Mouse (Mus musculus): Measurements from ENCODE around the gene Spon1. TPM values are rescaled to one million over a fixed set of nuclear protein-coding genes. Genes with fewer than 3 reads are reported as not detected.

Gene Spon1
- polyA plus RNA-seq (2014; fragmentation: Nextera tagmentation; extraction: Ambion mirVana), result 76.2 and 79.7 TPM in 2 replicates

DNA sequence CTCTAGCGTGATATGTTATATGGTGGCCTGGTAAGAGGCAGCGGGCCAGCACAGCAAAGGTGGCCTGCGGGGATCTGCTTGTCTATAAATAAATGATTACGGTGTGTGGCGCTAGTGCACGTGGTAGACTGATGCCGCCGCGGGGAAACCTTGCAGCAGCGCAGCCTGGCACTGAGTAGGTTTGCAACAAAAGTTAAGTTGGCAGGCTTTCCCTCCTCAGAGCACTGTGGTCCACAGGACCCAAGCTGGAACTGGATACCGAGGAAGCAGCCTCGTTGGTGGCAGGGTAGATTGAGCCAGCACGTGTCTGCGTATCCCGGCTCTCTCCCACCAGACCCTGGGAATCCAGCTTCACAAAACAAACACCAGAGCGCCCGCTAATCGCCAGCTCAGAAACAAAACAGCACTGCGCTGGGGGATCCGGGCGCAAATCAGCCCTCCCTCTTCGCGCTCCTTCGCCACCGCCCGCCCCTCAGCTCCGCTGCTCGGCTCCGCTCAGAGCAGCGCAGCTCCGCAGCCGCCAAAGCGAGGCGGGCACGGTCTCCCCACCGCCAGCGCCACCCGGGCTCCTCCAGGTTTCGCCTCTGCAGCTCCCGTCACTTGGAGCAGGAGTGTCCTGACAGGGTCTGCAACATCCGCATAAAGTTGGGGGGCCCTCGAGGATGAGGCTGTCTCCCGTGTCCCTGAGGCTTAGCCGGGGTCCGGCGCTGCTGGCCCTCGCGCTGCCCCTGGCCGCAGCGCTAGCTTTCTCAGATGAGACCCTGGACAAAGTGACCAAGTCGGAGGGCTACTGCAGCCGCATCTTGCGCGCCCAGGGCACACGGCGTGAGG is at the start of gene Spon1:
Gene Spon1, plus strand, starts transcription at position 332 of the 831 bp plus-strand sequence.
- Histone ChIP-seq H3K36me3 (ENCODE audit: control insufficient read depth, insufficient read depth, low read length) (0 out of 2 replicates have a peak, but pooled peaks cover 2% of the 10 kb centered on the region), H3K4me2 (ENCODE audit: low read length) (peak within 1 kb of the TSS; percentile 84), H3K27me3 (ENCODE audit: control insufficient read depth, insufficient read depth, low read length) (no peaks in the 10 kb centered on the region), H3K9ac (ENCODE audit: low read length) (peak within 1 kb of the TSS; percentile 83), H3K4me3 (ENCODE audit: control insufficient read depth in 1 of 2, insufficient read depth in 1 of 2, low read depth in 1 of 2, low read length in 2 of 2) (peak within 1 kb of the TSS; percentile 66 to 93), H3K9me3 (ENCODE audit: control insufficient read depth, low read length) (no peaks in the 10 kb centered on the region), H3K4me1 (ENCODE audit: control insufficient read depth in 2 of 2, insufficient read depth in 2 of 2, low read length in 2 of 2) (peaks cover 24 to 45% of the 10 kb centered on the region in 2 experiments), H3K27ac (replicated peaks in 1 of 2; ENCODE audit: control insufficient read depth in 1 of 2, insufficient read depth in 1 of 2, low read depth in 2 of 2, low read length in 2 of 2) (peak within 1 kb of the TSS; percentile 68 to 88)
- peak; percentile 82 for ATAC-seq (ENCODE audit: insufficient number of reproducible peaks, insufficient read depth, low FRiP score, low read depth)
- under 1% methylated on average over 56 of the region's 56 CpGs for WGBS

DNA sequence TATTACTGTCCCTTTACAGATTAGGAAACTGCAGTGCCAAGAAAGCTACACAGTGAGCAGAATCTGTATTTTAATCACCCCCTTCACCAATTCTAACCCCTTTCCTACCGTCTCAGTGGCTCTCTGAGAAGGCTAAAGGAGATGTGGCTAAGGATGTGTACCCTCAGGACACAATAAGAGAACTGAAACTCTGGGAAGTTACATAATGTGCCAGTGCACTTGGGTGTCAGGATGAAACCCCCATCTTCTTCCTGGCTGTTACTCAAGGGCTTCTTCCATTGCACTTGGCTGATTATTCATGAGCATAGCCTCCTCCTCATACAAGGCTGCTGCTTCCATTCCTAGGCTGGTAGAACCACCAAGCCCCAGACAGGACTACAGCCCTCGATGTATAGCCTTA is 43.8 kb upstream of the Spon1 start:
- no peak overlapping the region for H3K4me3 ChIP-seq (ENCODE audit: control insufficient read depth in 1 of 2, insufficient read depth in 1 of 2, low read depth in 1 of 2, low read length in 2 of 2)
- H3K36me3 ChIP-seq (ENCODE audit: control insufficient read depth, insufficient read depth, low read length), result no peaks in the 10 kb centered on the region
- ATAC-seq (ENCODE audit: insufficient number of reproducible peaks, insufficient read depth, low FRiP score, low read depth), result no peak
- no peak overlapping the region for H3K4me2 ChIP-seq (ENCODE audit: low read length)
- H3K27me3 ChIP-seq (ENCODE audit: control insufficient read depth, insufficient read depth, low read length), result no peaks in the 10 kb centered on the region
- WGBS, result 77% methylated on average over 2 of the region's 2 CpGs
- no peaks in the 10 kb centered on the region for H3K9me3 ChIP-seq (ENCODE audit: control insufficient read depth, low read length)
- H3K9ac ChIP-seq (ENCODE audit: low read length), result no peak overlapping the region
- H3K4me1 ChIP-seq (ENCODE audit: control insufficient read depth in 2 of 2, insufficient read depth in 2 of 2, low read length in 2 of 2), result no peaks in the 10 kb centered on the region
- no peak overlapping the region for H3K27ac ChIP-seq (replicated peaks in 1 of 2; ENCODE audit: control insufficient read depth in 1 of 2, insufficient read depth in 1 of 2, low read depth in 2 of 2, low read length in 2 of 2)

DNA sequence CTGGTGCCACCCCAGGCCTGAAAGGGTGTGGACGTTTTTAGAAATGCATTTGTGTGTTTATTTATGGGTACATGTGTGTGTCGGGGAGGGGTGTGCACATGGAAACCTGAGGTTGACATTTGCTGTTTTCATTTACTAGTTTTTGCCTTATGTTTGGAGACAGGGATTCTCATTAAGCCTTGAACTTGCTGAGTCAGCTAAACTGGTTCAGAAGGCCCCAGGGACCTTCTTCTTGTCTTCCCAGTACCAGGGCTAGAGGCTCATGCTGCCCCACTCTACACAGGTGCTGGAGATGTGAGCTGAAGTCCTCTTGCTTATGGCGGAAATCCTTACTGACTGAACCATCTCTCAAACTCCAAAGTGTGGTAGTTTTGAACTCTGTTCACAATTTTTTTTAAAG is 41.9 kb upstream of the Spon1 start:
- no peaks in the 10 kb centered on the region for H3K27me3 ChIP-seq (ENCODE audit: control insufficient read depth, insufficient read depth, low read length)
- no peaks in the 10 kb centered on the region for H3K4me1 ChIP-seq (ENCODE audit: control insufficient read depth in 2 of 2, insufficient read depth in 2 of 2, low read length in 2 of 2)
- no peak overlapping the region for H3K4me2 ChIP-seq (ENCODE audit: low read length)
- no peak overlapping the region for H3K4me3 ChIP-seq (ENCODE audit: control insufficient read depth in 1 of 2, insufficient read depth in 1 of 2, low read depth in 1 of 2, low read length in 2 of 2)
- no peak for ATAC-seq (ENCODE audit: insufficient number of reproducible peaks, insufficient read depth, low FRiP score, low read depth)
- 75% methylated on average over 3 of the region's 3 CpGs for WGBS
- H3K9me3 ChIP-seq (ENCODE audit: control insufficient read depth, low read length), result no peaks in the 10 kb centered on the region
- no peak overlapping the region for H3K9ac ChIP-seq (ENCODE audit: low read length)
- H3K36me3 ChIP-seq (ENCODE audit: control insufficient read depth, insufficient read depth, low read length), result no peaks in the 10 kb centered on the region
- H3K27ac ChIP-seq (replicated peaks in 1 of 2; ENCODE audit: control insufficient read depth in 1 of 2, insufficient read depth in 1 of 2, low read depth in 2 of 2, low read length in 2 of 2), result no peak overlapping the region

DNA sequence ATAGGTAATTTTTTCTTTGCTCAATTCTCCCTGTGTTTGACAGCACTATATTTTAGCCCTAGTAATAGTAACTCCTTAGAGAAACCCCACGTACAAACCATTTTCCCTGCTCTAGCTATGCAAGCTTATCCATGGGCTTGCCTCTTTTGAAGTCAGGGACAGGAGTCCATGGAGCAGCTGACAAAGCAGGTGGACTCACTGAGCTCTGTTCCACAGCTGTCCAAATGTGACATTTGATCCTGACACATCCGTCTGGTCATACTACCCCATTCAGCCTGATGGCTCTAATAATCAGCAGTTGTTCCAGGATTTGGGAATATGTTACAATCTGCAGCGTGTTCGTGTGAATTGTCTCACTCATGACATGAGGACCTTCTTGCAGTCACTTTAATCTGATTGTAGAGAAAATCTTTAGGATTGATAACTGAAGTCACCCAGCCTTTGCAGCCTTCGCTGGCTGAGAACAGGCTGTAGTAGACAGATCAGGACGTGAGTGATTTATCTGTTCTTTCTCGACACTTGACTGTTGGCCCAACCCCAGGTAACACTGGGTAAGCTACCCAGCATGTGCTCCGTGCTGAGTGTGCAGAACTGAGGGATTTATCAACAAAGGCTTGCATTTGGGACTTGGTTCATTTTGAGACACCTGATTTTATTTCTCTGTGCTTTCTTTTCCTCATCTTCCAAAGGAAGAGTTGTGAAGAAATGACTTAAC is 37.6 kb upstream of the Spon1 start:
- H3K27ac ChIP-seq (replicated peaks in 1 of 2; ENCODE audit: control insufficient read depth in 1 of 2, insufficient read depth in 1 of 2, low read depth in 2 of 2, low read length in 2 of 2), result no peak overlapping the region
- H3K4me3 ChIP-seq (ENCODE audit: control insufficient read depth in 1 of 2, insufficient read depth in 1 of 2, low read depth in 1 of 2, low read length in 2 of 2), result no peak overlapping the region
- no peaks in the 10 kb centered on the region for H3K27me3 ChIP-seq (ENCODE audit: control insufficient read depth, insufficient read depth, low read length)
- no peaks in the 10 kb centered on the region for H3K36me3 ChIP-seq (ENCODE audit: control insufficient read depth, insufficient read depth, low read length)
- H3K9me3 ChIP-seq (ENCODE audit: control insufficient read depth, low read length), result no peaks in the 10 kb centered on the region
- H3K9ac ChIP-seq (ENCODE audit: low read length), result no peak overlapping the region
- H3K4me1 ChIP-seq (ENCODE audit: control insufficient read depth in 2 of 2, insufficient read depth in 2 of 2, low read length in 2 of 2), result no peaks in the 10 kb centered on the region
- ATAC-seq (ENCODE audit: insufficient number of reproducible peaks, insufficient read depth, low FRiP score, low read depth), result no peak
- WGBS, result 62% methylated on average over 8 of the region's 8 CpGs
- H3K4me2 ChIP-seq (ENCODE audit: low read length), result no peak overlapping the region

DNA sequence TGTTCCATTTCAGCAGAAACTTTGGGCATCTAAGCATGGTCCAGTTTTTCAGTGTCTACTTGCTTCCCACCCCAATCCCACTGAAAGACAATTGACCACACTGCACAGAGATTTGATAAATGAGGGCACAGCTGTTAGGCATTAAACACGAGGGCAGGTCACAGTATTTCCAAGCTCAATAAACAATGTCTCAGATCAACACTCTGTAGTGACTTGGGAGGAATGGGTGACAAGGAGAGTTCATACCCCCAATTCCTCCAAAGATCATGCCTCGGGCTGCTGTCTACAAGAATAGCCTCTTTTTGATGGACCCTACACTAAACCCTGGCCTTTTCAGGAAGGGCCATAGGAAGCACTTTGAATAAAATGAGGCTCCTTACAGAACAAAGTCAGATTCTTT is 36.9 kb upstream of the Spon1 start:
- no peak for ATAC-seq (ENCODE audit: insufficient number of reproducible peaks, insufficient read depth, low FRiP score, low read depth)
- no peaks in the 10 kb centered on the region for H3K36me3 ChIP-seq (ENCODE audit: control insufficient read depth, insufficient read depth, low read length)
- no peak overlapping the region for H3K4me3 ChIP-seq (ENCODE audit: control insufficient read depth in 1 of 2, insufficient read depth in 1 of 2, low read depth in 1 of 2, low read length in 2 of 2)
- H3K9ac ChIP-seq (ENCODE audit: low read length), result no peak overlapping the region
- WGBS, result 47% methylated on average over 2 of the region's 2 CpGs
- H3K4me2 ChIP-seq (ENCODE audit: low read length), result no peak overlapping the region
- no peaks in the 10 kb centered on the region for H3K9me3 ChIP-seq (ENCODE audit: control insufficient read depth, low read length)
- H3K27me3 ChIP-seq (ENCODE audit: control insufficient read depth, insufficient read depth, low read length), result no peaks in the 10 kb centered on the region
- no peak overlapping the region for H3K27ac ChIP-seq (replicated peaks in 1 of 2; ENCODE audit: control insufficient read depth in 1 of 2, insufficient read depth in 1 of 2, low read depth in 2 of 2, low read length in 2 of 2)
- no peaks in the 10 kb centered on the region for H3K4me1 ChIP-seq (ENCODE audit: control insufficient read depth in 2 of 2, insufficient read depth in 2 of 2, low read length in 2 of 2)

DNA sequence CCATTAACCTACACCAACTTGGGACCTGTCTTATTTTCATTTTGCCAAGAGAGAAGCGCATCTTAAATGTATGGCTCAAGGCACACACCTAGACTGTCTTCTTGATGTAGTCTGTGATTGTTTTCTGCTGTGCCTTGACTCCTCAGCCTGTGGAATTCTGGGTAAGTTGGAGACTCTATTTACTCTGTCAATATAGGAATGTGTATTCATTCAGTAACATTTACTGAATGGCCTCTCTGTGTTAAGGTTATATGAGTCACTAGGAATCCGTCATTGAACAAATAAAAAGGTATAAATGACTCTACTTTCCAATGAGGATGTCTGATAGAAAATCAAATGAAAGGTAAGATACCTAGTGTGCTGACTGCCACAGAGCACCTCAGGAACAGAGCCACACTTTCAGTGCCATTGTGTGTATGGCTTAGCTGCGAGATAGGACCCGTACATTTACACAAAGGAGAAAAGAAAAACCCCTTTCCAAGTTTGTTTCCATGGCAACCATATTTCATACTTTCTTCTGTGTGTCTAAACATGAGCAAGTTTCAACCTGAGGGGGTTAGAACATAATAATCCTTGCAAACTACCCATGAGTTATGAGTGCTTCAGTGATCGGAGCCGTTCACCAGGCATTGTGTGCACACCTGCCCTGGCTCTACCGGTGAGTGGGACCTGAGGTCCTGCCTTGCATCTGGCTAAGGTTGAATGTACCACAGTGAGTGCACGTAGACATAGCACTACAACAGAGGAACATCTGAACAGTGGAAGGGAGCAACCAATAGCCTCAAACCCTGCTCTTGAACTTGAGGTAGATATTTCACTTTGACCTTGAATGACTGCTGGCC is 35.2 kb upstream of the Spon1 start:
- 87% methylated on average over 8 of the region's 8 CpGs for WGBS
- H3K4me2 ChIP-seq (ENCODE audit: low read length), result no peak overlapping the region
- H3K27ac ChIP-seq (replicated peaks in 1 of 2; ENCODE audit: control insufficient read depth in 1 of 2, insufficient read depth in 1 of 2, low read depth in 2 of 2, low read length in 2 of 2), result no peak overlapping the region
- H3K36me3 ChIP-seq (ENCODE audit: control insufficient read depth, insufficient read depth, low read length), result no peaks in the 10 kb centered on the region
- H3K4me3 ChIP-seq (ENCODE audit: control insufficient read depth in 1 of 2, insufficient read depth in 1 of 2, low read depth in 1 of 2, low read length in 2 of 2), result no peak overlapping the region
- no peak for ATAC-seq (ENCODE audit: insufficient number of reproducible peaks, insufficient read depth, low FRiP score, low read depth)
- no peaks in the 10 kb centered on the region for H3K4me1 ChIP-seq (ENCODE audit: control insufficient read depth in 2 of 2, insufficient read depth in 2 of 2, low read length in 2 of 2)
- no peaks in the 10 kb centered on the region for H3K9me3 ChIP-seq (ENCODE audit: control insufficient read depth, low read length)
- no peaks in the 10 kb centered on the region for H3K27me3 ChIP-seq (ENCODE audit: control insufficient read depth, insufficient read depth, low read length)
- H3K9ac ChIP-seq (ENCODE audit: low read length), result no peak overlapping the region

DNA sequence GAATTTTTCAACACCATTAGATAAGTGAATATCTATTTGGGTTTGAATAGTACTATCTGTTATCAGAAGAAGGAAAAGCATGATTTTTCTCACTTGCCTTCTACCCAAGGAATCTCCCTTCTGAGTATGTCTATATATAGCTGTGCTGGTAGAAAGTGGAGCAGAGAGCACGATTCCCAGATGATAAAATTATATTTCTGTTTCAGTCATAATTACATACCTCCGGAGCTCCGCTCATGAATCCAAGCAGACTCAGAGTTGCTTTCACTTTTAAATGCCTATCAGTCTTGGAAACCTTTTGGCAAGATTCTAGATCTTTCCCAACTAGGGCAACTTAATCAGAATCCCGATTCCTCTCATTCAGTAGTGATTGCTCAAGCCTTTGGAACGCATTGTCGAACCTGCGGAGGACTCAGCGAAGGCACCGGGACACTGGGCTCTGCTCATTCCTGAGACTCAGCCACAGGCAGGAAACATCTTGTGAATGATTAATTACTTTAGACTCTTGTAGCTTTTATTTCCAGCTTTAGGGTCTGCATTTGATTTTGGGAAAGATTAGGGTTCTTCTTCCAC is 27.9 kb upstream of the Spon1 start:
- Histone ChIP-seq H3K27me3 (ENCODE audit: control insufficient read depth, insufficient read depth, low read length) (no peaks in the 10 kb centered on the region), H3K9me3 (ENCODE audit: control insufficient read depth, low read length) (no peaks in the 10 kb centered on the region), H3K27ac (replicated peaks in 1 of 2; ENCODE audit: control insufficient read depth in 1 of 2, insufficient read depth in 1 of 2, low read depth in 2 of 2, low read length in 2 of 2) (no peak overlapping the region), H3K36me3 (ENCODE audit: control insufficient read depth, insufficient read depth, low read length) (no peaks in the 10 kb centered on the region), H3K4me3 (ENCODE audit: control insufficient read depth in 1 of 2, insufficient read depth in 1 of 2, low read depth in 1 of 2, low read length in 2 of 2) (0 out of 4 replicates have a peak overlapping the region, but pooled peaks of 1 of the 2 experiments have one; percentile 16), H3K9ac (ENCODE audit: low read length) (no peak overlapping the region), H3K4me2 (ENCODE audit: low read length) (peak overlapping the region; percentile 45), H3K4me1 (ENCODE audit: control insufficient read depth in 2 of 2, insufficient read depth in 2 of 2, low read length in 2 of 2) (peaks cover 2 to 9% of the 10 kb centered on the region in 2 experiments; a peak in 2 of 4 replicates)
- 56% methylated on average over 9 of the region's 9 CpGs for WGBS
- ATAC-seq (ENCODE audit: insufficient number of reproducible peaks, insufficient read depth, low FRiP score, low read depth), result no peak

All from heart, embryonic 14.5 days (tissue).